Mouse (Mus musculus) adrenal gland, adult 2 months (tissue): ENCODE measurements around the gene Osbpl2. TPM values are rescaled to one million over a fixed set of nuclear protein-coding genes. Genes with fewer than 3 reads are reported as not detected.

ENCODE experiments used
- DNase-seq: peaks from one replicate; pipeline ENCODE4 v3.0.0; 2021
- polyA plus RNA-seq: library from polyadenylated mRNA; depleted of rRNA; stranded (reverse); fragments of >200 nt; gene quantifications from 2 replicates; pipeline ENCODE4 v1.2.3, GENCODE M21; 2012
- total RNA-seq, 2 experiments: library from RNA; stranded (reverse); gene quantifications; 2 replicates each; pipeline ENCODE4 v1.2.3; 2021

Gene Osbpl2
- total and polyA plus RNA-seq, 3 experiments, result 21.7 to 42.3 (median 41.8) TPM

DNA sequence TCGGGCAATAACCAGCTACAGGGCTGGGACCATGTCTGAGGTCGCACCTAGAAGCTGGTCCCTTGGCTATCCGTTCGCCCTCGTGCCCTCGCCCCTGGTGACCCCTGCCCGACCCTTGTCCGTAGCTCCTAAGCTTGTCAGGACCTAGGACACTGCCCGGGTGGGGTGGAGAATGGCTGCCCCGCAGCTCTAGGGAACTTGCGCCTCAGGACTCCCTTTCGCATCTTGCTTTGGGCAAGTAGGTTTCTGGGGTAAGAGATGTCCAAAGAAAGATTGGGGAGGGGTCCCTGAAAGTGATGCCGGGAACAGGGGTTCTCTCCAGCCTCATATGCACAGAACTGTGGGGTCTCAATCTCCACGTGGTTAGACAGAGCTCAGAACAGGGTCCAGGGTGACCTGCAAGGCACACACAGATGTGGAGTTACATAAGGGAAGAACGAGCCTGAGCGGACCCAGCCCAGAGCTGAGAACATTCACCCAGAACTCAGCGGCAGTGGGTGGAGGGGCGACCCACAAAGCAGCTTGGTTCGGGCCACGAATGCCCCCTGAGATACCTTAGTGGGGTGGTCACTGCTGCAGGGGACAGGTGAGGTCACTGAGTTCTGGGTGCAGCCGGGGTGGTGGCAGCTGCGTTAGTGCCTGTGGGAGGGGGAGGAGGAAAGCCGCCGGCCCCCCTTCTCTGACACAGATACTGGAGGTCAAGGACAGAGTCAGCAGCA is 14.3 kb upstream of the Osbpl2 start:
- DNase-seq, result no peak

DNA sequence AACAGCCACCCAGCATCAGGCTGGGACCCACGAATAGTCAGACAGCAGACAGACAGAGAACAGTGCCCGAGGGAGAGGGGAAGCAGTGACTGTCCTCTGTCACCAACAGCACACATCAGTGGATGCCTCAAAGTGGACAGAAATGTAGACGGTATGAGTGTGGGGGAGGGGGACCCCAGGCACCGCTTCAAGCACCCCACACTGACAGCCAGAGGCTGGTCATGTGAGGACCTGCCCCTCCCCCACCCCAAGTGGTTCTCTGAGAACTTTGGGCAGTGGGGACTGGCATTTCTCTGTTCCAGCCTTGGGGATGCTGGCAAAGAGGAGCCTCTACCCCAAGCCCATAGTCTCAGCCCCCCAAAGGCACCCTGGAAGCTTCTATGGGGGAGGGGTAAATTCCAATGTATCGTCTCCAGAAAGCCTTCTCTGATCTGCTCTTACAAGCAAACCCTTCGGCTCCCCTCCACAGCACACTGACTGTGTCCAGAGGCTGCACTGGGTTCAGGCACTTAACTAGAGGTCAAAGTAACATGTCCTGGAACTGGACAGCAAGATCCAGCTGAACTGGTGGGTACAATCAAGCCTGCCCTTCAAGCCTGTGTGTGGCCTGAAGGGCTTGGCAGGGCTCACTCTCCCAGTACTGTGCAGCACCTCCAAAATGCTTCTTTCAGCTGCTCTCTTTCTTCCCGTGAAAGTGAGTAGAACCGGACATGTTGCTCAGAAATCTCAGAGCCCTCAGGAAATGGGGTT is 13.5 kb upstream of the Osbpl2 start:
- DNase-seq, result no peak

DNA sequence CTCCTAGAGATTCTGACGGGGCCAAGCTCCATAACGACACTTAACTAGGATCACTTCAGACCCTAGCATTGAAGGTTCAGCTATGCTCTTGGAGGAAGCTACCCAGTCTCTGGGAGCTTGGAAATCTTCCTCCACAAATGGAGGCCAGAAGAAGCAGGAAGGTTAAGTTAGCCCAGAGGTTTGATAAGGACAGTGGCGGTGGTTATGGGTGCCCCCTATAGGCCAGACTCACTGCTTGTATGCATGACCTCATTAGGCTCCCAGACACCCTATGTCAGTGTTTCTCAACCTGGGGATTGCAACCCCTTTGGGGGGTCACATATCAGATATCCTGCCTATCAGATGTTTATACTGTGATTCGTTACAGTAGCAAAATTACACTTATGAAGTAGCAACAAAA is 12.0 kb upstream of the Osbpl2 start:
- DNase-seq, result no peak

DNA sequence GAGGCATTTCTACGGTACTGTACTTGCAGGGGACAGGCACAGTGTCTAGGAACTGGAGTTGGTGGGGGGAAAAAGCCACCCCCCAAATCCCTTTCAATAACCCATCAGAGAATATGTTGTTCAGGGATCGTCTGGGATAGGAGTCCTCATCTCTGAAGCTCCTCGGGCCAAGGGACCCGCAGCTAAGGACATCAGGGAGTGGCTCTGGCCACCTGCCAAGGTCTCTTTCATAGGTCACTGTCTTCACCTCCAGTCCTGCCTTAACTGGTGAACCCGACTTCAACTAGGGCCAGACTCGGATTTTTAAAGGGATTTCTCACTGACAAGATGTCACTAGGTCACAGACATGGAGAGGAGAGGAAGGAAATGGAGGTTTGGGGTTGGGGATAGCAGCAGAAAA is 10.8 kb upstream of the Osbpl2 start:
- DNase-seq, result no peak

DNA sequence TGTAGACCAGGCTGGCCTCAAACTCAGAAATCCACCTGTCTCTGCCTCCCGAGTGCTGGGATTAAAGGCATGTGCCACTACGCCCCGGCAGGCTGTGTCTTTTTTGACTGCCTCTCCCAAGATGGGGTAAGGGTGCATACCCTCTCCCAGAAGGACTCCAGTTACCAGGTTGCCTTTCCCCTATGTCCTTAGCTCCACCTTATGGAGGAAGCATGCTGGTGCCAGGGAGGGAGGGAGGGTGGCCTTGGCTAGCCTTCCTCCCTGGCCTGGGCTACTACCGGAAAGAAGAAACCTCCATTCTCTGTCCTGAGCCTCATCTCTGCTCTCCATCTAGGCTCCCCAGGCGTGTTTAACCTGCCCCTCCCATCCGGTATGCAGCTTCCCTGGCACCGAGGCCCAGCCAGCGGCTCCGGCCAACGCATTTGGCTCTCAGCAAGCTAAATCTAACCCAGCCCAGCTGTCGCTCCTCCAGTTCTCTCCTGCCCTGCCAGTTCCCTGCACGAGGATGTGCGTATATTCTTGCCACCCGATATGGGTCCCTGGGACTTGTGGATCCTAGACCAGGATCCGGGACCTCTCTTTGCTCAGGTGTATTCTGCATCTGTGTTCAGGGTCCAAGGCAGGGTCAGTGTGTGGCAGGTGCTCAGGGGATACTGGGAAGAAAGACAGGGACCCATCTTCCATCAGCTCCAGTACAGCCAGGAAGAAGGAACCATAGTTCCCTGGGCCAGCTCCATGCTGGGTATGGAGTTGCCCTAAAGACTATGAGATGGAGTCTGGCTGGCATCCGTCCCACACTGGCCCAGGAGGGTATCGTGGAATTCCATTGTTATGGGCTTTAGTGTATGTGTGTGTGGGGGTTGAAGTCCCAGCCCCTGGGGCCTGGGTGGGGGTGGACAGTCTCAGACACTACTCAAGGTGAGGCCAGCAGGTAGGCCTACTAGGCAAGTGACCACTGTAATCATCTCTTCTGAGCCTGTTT is 4.9 kb upstream of the Osbpl2 start:
- DNase-seq, result peak; percentile 42

DNA sequence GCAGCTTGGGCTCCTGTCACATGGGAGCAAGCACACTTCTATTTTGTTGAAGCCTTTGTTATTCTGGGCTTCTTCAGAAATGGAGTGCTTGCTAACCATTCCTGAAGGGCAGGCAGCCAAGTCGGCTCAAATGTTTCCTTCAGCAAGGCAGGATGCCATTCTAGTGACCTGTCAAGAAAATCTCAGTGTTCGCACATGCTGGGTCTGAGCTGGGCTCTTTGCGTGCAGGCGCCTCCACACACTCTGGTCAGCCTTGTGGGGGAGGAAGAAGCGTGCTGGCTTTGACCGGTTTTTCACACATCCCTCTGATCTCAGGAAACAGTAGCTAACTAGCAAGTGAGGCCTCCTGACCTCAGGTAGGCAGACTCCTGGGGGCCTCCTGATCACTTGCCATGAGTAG is 3.8 kb upstream of the Osbpl2 start:
- DNase-seq, result peak; percentile 63

DNA sequence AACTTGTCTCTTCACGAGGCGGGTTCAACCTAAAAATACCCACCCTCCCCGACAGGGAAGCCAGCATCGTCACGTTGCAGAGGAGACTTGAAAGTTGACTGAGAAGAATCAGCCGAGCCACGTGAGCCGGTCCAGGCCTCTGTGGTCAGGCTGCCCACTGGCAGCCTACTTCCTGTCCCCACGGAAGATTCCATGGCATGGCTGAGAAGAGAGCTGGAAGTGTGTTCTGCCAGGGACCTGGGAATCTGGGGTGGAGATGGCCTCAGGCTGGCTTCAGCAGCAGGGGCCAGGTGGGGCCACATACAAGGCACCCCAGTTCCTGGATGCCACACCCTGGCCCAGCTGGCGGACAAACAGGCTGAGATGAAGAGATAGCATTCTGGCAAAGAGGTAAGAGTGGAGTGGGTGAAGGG is 3.0 kb upstream of the Osbpl2 start:
- no peak for DNase-seq

DNA sequence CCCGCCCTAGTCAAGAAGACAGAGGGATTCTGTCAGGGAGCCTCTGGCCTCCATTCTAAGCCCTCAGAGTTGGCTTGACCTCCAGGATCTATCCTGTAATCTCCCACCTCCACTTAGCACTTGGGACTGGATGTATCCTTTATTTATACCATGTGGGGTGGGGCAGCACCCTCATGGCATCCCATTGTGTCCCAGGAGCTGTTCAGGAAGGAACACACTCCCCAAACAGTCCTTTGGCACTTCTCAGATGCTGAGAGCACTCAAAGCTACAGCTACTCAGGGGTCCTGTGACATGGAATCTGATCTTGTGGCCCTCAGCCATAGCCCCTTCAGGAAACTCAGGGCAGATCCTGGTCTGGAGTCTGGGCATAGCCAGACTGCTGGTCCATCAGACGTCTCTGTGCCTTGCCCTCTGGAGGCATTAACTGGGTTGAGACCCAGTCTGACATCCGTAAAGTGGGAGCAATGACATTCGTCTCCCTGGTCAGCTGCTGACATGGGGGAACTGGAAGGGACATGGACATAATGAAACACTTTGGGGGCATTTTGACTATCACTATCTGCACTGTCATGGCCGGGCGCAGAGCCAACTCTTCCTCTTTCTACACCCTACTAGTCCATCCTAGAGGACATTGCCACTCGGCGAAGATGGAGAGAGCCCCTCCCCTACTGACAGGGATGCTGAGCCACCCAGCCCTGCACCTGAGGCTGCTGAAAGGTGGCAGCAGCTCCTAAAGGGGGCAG is 2.2 kb upstream of the Osbpl2 start:
- no peak for DNase-seq

DNA sequence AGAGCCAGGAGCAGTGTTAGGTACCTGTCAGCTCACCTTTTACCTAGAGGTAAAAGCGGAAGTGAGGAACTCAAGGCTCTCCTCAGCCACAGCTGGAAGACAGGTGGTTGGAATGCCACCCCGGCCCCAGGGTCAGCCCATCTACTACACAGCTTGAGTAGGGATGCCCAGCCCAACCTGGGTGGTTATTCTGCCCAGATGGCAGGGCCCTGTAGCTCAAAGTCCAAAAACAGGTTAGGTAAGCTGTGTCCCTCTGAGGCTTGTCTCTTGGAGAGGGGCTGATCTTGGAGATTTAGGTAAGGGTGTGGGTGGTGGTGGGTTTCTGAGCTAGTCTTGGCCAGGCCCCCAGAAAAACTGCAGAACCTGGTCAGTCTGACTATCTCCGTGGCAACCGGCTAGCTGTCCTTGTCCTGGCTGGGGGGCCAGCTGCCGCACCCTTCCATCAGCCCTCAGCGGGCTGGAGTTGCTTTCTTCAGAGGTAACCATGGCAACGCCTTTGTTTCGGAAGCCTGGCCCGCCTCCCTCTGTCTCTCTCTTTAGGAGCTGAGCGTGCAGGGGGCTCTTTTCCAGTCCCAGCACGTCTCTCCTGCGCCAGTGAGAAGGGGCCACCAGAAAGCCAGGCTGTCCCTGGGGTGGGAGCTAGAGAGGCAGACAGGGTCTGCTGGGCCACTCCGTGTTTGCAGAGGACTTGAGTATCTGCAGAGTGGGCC is 1.5 kb upstream of the Osbpl2 start:
- peak; percentile 33 for DNase-seq

DNA sequence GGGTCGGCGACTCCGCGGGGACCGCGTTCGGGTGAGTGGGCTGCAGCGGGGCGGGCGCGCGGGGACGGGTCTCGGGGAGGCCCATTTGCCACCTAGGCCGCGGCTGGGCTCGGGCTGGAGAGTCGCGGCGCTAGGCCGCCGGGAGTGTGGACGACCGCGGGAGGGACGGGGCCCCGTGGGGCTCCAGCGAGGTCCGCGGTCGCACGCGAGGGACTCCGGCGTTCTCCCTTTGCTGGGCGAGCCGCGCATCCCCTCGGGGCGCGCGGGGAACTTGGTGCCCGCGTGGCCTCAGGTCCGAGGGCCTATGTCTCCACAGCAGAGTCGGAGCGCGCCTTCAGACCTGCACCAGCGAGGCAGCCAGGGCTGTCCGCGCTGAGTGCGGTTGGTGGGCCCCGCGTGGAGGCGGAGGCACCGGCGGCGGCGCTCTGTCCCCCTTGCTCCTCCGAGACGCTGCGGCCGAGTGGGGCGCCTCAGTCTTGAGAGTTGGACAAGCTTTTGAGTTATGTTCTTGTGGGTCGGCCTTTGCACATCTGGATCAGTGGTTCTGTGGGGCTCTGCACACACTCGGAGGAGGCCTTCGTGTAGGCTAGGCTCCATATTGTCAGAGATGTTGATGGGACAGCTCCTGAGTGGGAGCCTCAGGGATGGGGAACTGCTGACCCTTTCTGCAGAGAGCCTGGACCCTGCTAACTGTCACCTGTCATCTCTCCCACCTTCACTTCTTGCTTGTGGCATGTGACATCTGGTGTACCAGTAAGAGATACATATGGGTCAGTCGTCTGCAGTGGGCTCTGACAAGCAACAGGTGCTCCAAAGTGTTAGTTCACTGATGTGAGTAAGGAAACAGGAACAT is 559 bp downstream of the Osbpl2 start:
- DNase-seq, result no peak

DNA sequence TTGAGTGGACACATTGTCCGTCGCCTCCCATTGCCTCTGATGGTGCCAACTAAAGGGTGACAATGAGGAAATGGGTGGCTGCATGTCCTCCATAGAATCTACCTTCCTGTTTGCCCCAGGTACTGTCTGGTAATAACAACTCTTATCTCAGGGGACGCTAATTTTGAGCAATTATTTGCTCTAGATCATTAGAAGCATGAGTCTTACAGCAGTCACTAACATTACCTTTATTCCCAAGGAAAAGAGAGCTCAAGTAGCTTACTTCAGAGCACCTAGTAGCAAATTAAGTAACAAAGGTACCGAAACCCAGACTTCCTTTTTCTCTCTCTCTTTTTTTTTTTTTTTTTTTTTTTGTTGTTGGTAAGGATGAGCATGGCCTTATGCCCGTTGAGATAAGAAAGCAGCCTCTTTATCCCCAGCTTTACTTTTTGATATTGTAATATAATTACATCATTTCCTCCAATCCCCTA is 1.2 kb downstream of the Osbpl2 start:
- DNase-seq, result no peak

DNA sequence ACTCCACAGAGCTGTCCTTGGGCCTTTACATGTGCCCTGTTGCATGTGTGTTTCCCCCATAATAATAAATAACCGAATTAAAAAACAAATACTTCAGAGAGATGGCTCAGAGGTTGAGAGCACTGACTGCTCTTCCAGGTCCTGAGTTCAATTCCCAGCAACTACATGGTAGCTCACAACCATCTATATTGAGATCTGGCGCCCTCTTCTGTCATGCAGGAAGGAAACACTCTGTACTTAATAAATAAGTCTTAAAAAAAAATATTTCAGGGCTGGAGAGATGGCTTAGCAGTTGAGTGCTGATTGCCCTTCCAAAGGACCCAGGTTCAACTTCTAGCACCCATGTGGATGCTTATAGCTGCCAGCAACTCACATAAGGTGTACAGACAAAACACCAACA is 5.1 kb downstream of the Osbpl2 start:
- DNase-seq, result no peak

DNA sequence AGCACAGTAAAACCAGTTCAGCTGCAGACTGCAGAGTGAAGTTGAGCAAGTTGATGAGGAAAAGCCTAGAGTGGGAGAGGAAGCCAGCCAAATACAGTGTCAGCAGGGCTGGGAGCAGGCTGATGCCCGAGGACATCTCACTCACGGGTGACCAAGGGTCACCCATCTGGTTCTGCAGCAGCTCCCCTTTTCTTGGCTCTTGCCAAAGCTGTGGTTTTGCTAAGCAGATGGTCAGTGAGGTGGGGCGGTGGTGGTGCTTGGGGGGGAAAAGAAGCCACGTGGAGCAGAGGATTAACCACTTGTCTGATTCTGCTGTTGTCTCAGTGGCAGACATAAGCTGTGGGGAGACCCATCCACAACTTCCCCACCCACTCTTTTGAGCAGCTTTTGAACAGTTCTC is 7.1 kb downstream of the Osbpl2 start:
- DNase-seq, result peak; percentile 71

DNA sequence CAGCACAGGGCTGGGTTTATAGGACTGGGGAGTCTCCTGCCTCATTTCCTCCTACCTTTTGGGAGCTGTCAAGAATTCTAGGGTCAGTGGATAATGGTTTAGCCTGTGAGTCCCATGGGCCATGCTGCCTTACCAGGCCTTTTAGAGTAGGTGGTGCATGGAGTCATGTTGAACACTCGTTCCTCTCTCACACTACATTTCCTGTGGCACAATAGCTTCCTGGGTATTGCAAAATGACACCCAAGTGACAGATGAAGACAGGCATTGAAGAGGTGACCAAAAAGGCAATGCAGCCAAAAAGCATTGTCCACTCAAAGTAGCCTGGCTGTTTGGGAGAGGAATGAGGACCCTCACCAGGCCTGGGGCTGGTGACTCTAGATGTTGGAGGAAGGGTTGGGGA is 8.6 kb downstream of the Osbpl2 start:
- no peak for DNase-seq

DNA sequence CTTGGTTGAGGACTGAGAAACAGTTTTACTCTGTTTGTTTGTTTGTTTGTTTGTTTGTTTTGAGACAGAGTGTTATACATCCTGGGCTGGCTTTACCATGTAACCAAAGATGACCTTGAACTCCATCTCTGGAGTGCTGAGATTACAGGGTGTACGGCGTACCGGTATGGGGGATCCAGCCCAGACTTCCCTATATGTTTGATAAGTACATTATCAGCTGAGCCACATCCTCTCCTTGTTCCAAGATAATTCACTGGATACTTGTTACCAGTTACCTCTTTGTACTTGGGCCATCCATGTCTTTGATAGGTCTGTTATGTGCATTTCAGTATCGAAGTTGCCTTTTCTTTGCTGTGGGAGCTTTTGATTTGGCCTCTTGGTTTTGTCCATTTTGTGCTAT is 14.1 kb downstream of the Osbpl2 start:
- no peak for DNase-seq

DNA sequence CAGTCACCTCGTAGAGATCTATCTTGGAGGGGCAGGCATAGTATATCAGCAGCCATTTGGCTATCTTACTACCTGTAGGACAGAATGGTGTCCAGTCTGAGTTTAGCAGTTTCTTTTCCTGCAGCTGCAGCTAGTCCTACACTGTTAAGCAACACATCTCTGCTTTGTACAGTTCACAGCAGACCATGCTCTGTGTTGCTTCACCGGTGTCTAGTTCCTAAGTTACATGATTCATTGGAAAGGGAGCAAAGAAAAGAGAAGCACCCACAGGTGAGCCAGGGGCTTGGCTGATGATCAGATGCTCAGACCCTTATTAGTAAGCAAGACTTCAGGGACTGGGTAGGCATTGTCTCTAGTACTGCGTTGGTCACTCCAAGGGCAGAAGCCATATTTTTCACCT is 14.8 kb downstream of the Osbpl2 start:
- DNase-seq, result no peak

DNA sequence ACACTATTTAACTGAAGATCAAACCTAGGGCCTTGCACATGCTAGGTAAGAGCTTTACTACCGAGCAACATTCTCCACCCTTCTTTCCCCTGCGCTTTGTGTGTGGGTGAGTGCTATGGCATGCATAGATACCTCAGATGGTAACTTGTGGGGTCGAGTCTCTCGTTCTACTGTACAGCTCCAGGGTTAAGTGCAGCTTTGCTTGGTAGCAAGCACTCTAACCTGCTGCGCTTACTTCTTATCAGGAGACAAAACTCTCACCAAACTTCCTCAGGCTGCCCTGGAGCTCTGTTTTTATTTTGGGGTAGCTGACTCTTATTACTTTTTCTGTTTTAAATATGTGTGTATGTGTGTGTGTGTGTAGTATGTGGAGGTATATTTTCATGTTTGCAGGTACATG is 16.3 kb downstream of the Osbpl2 start:
- no peak for DNase-seq

DNA sequence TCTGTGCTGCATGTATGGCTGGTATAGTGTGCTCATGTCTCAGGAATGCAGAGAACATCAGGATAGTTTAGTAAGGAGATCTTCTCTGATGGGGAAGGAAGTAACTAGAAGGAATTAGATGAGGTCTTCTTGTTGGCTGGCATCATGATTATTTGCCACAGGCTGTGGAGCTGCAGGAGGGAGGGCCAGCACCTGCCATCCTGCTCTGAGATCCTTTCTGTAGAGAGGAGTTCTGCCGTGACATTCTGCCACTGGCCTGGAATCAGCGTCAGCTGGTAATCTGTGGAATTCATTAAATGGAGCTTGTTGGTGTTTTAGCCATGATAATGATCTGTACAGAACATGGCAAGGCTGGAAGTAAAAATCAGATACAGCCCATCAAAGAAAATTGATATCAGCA is 27.0 kb downstream of the Osbpl2 start:
- no peak for DNase-seq

DNA sequence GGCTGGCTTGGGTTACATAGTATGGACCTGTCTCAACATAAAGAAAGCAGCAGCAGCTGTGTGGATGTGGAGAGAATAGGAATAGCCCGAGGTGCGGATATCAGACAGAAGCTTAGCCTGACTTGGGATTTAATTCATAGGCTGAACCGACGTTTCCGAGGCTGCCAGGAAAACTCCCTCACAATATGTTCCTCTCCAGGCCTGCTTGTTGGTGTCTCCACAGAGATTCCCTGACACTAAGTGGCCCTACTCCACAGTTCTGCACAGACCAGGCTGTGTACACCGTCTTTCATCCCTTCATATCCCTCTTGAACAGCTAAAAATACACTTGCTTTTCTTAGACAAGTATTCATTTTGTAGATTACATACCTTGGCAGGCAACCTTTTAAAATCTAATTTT is 28.3 kb downstream of the Osbpl2 start:
- DNase-seq, result no peak

DNA sequence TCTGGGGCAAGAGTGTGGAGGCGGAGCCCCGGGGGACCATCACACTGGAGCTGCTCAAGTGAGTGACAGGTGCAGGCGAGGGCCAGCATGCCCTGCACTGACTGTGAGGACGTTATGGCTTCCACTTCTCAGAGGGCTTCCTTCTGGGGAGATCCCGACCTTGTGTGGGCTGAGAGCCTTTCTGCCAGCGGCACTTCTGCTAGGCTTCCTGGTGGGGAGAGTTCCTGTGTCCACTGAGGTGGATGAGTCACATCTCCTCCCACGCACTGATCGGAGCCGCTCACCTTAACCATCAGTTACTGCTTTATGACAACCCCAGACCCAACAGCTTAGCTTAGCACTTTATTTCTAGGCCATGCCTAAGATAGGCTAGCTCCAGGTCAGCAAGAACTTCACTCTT is 29.4 kb downstream of the Osbpl2 start:
- DNase-seq, result peak; percentile 25
